Mouse (Mus musculus): ENCODE data around the gene Gpr37l1. TPM values are rescaled to one million over a fixed set of nuclear protein-coding genes. Genes with fewer than 3 reads are reported as not detected.

Gene Gpr37l1
- not detected for total RNA-seq (2023)

GRCm38 (mm10) chr1:135167435-135167834 lies at the start of gene Gpr37l1:
Gpr37l1 (minus strand) TSS chr1:135167681.

GRCm38 (mm10) chr1:135146077-135146945 lies 21.2 kb downstream of the Gpr37l1 start, which contains the start of gene Arl8a:
Arl8a (plus strand) TSS chr1:135146824.

GRCm38 (mm10) chr1:135132473-135132872 lies 35.0 kb downstream of the Gpr37l1 start, which contains the start of gene Ptpn7:
Ptpn7 (plus strand) TSS chr1:135132700.

Other genes with a start within 250 kb of the Gpr37l1 start
- 10 to 100 TPM; 23.6 to 27.4 TPM for gene Ppp1r12b, start 211.7 kb downstream of the Gpr37l1 start, total RNA-seq (2023)
- gene Ube2t, start 205.1 kb downstream of the Gpr37l1 start, total RNA-seq (2023) = 10 to 100 TPM; 21.5 to 25.4 TPM
- gene Lgr6, start 62.4 kb downstream of the Gpr37l1 start, total RNA-seq (2023) = not detected
- 10 to 100 TPM; 80.2 to 85.6 TPM for gene Ptpn7, start 35.0 kb downstream of the Gpr37l1 start, total RNA-seq (2023)
- 10 to 100 TPM; 53.7 to 58.0 TPM for gene Arl8a, start 20.9 kb downstream of the Gpr37l1 start, total RNA-seq (2023)
- gene Elf3, start 90.9 kb upstream of the Gpr37l1 start, total RNA-seq (2023) = not detected
- gene Rnpep, start 116.4 kb upstream of the Gpr37l1 start, total RNA-seq (2023) = 10 to 100 TPM; 34.2 to 34.6 TPM
- gene Timm17a, start 146.1 kb upstream of the Gpr37l1 start, total RNA-seq (2023) = 10 to 100 TPM; 70.7 to 74.7 TPM
- not detected for gene Lmod1, start 157.1 kb upstream of the Gpr37l1 start, total RNA-seq (2023)
- gene Shisa4, start 207.6 kb upstream of the Gpr37l1 start, total RNA-seq (2023) = 1 to 10 TPM; 3.1 to 5.6 TPM

Data from T-cell, adult 66 days (primary cell).